Mouse (Mus musculus) heart, postnatal 0 days (tissue): ENCODE results near the gene Col8a1.

Source experiments
- CTCF ChIP-seq: IDR thresholded peaks from 2 replicates; pipeline ENCODE4 v1.5.1; 2016; ENCODE audit warnings: antibody characterized with exemption, control low read depth, low read depth
- EP300 ChIP-seq: IDR thresholded peaks from 2 replicates; pipeline ENCODE4 v1.6.1; 2016; ENCODE audit warnings: antibody characterized with exemption, low read depth

- no peak for TF ChIP-seq CTCF
- no peak for TF ChIP-seq EP300
Measured at GRCm38 (mm10) chr16:57740169-57740568, 14.4 kb downstream of the Col8a1 start.
